8 mouse cellular contexts compared by ENCODE assay signal in the genomic region with DNA sequence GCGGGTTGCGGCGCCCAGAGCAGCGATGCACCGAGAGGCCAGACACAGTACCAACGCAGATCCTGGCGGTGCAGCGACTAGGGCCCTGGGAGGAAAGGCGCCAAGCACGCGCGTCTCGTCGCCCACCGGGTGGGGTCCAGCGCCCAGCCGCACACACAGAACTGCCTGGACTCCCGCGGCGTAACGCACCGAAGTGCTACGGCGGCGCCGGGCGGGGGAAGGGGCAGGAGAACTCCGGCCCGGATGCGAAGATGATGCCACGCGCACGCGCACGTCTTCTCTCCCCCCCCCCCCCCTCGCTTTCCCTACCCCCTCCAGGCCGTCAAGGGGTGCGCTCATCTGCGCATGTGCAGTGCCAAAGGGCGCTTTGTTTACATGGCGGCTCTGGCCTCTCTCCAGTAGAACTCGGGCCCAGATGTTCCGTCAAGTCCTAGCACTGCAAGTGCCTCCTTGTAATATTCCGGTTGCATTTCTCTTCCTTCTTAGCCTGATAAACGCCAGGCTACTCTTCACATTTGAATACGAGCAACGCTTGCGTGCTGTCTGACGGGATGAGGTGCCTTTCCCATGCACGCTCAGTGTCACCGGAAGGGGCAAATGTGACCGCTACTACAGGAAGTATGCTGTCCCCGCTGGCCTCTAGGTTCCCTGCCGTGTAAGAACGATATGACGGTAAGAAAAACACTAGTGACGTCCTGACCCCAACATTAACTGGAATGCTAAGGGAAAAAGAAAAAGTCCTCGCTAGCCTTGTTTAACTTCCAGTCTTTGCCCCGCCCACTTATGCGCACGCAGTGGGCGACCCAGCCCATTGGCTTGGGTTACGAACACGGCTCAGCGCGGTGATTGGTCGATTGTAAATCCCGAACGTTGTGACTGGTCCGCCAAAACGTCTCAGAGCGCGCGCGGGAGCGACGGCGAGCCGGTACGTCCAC. TPM values are rescaled to one million over a fixed set of nuclear protein-coding genes. Genes with fewer than 3 reads are reported as not detected.
DNase-seq lines count a peak whose midpoint lies in the region; ATAC-seq and TF ChIP-seq lines count a peak whose summit lies in the region.

Vps26b (minus strand) TSS at position 238 of the 935 bp plus-strand sequence.
Ncapd3 (plus strand) TSS at position 348 of the 935 bp plus-strand sequence.

- H3K27ac ChIP-seq in CH12.LX (ENCODE audit: insufficient read depth, low read depth), result peak within 1 kb of the TSS; percentile 68
- peak within 1 kb of the TSS; percentile 76 for H3K27ac ChIP-seq in forebrain, embryonic 11.5 days (ENCODE audit: low read depth, low read length)
- H3K27ac ChIP-seq in heart, embryonic 16.5 days (ENCODE audit: low read length), result peak within 1 kb of the TSS; percentile 96
- peak within 1 kb of the TSS; percentile 87 for H3K27ac ChIP-seq in liver, embryonic 15.5 days (replicated peaks)
- peak within 1 kb of the TSS; percentile 75 for H3K27ac ChIP-seq in neural tube, embryonic 12.5 days

- dilution Hi-C loops in CH12.LX (cut with MboI; ENCODE audit: extremely low pct_ligation_motif_present, extremely low pct_unique_long_range_greater_than_20kb, low sequenced_read_pairs), result no loop called here

- peak; percentile 94 for ATAC-seq in forebrain, embryonic 11.5 days (replicated peaks; ENCODE audit: low FRiP score)
- peak; percentile 95 for ATAC-seq in heart, embryonic 16.5 days (replicated peaks; ENCODE audit: extremely low read depth, insufficient read depth, low FRiP score)
- peak; percentile 93 for ATAC-seq in liver, embryonic 15.5 days (ENCODE audit: insufficient read depth)
- peak; percentile 95 for ATAC-seq in neural tube, embryonic 12.5 days (ENCODE audit: low FRiP score, low read depth)

- peak within 1 kb of the TSS; percentile 91 for H3K9ac ChIP-seq in CH12.LX (ENCODE audit: insufficient read depth, low read depth)
- peak within 1 kb of the TSS; percentile 93 for H3K9ac ChIP-seq in forebrain, embryonic 11.5 days (ENCODE audit: low read length)
- peak within 1 kb of the TSS; percentile 92 for H3K9ac ChIP-seq in heart, embryonic 16.5 days (ENCODE audit: low read length)
- H3K9ac ChIP-seq in liver, embryonic 15.5 days, result peak within 1 kb of the TSS; percentile 91
- H3K9ac ChIP-seq in neural tube, embryonic 12.5 days, result peak within 1 kb of the TSS; percentile 86

- H3K4me1 ChIP-seq in CH12.LX (ENCODE audit: control insufficient read depth in 1 of 2, insufficient read depth in 2 of 2), result peaks cover 17 to 49% of the 10 kb centered on the region in 2 experiments
- peaks cover 2% of the 10 kb centered on the region; the same call in 1 of the 2 replicates for H3K4me1 ChIP-seq in forebrain, embryonic 11.5 days (replicated peaks; ENCODE audit: control insufficient read depth, insufficient read depth, low read length)
- H3K4me1 ChIP-seq in heart, embryonic 16.5 days (ENCODE audit: control insufficient read depth, insufficient read depth, low read length), result peaks cover 41% of the 10 kb centered on the region
- H3K4me1 ChIP-seq in liver, embryonic 15.5 days (replicated peaks), result peaks cover 51% of the 10 kb centered on the region
- H3K4me1 ChIP-seq in neural tube, embryonic 12.5 days, result peaks cover 44% of the 10 kb centered on the region

- H3K9me3 ChIP-seq in CH12.LX (replicated peaks; ENCODE audit: low read length), result no peaks in the 10 kb centered on the region
- H3K9me3 ChIP-seq in forebrain, embryonic 11.5 days (ENCODE audit: control insufficient read depth, low read length), result no peaks in the 10 kb centered on the region
- no peaks in the 10 kb centered on the region for H3K9me3 ChIP-seq in heart, embryonic 16.5 days (replicated peaks; ENCODE audit: control insufficient read depth, low read length)
- H3K9me3 ChIP-seq in liver, embryonic 15.5 days (replicated peaks), result no peaks in the 10 kb centered on the region
- H3K9me3 ChIP-seq in neural tube, embryonic 12.5 days, result no peaks in the 10 kb centered on the region

- peaks cover 2% of the 10 kb centered on the region for H3K27me3 ChIP-seq in CH12.LX (replicated peaks)
- no peaks in the 10 kb centered on the region for H3K27me3 ChIP-seq in forebrain, embryonic 11.5 days (ENCODE audit: control insufficient read depth, insufficient read depth, low read length)
- H3K27me3 ChIP-seq in heart, embryonic 16.5 days (ENCODE audit: control insufficient read depth, insufficient read depth, low read length), result no peaks in the 10 kb centered on the region
- no peaks in the 10 kb centered on the region for H3K27me3 ChIP-seq in liver, embryonic 15.5 days
- H3K27me3 ChIP-seq in neural tube, embryonic 12.5 days (replicated peaks), result no peaks in the 10 kb centered on the region

- TF ChIP-seq CTCF in CH12.LX (conservative IDR thresholded peaks at IDR 0.05 in 1 of 2, IDR thresholded peaks at IDR 0.05 in 1 of 2; ENCODE audit: low read depth in 2 of 2, low read length in 2 of 2), result no peak

- peak; percentile 40 for TF ChIP-seq POLR2A in CH12.LX (IDR thresholded peaks at IDR 0.05; ENCODE audit: low read depth, low read length)

- H3K36me3 ChIP-seq in CH12.LX (replicated peaks in 1 of 2; ENCODE audit: control insufficient read depth in 1 of 2, insufficient read depth in 1 of 2, low read length in 1 of 2), result peaks cover 0 to 27% of the 10 kb centered on the region in 2 experiments
- H3K36me3 ChIP-seq in forebrain, embryonic 11.5 days (ENCODE audit: control insufficient read depth, insufficient read depth, low read length), result no peaks in the 10 kb centered on the region
- no peaks in the 10 kb centered on the region for H3K36me3 ChIP-seq in heart, embryonic 16.5 days (ENCODE audit: control insufficient read depth, insufficient read depth)
- peaks cover 12% of the 10 kb centered on the region for H3K36me3 ChIP-seq in liver, embryonic 15.5 days (replicated peaks)
- H3K36me3 ChIP-seq in neural tube, embryonic 12.5 days, result peaks cover 4% of the 10 kb centered on the region; the same call in 1 of the 2 replicates

- TF ChIP-seq RAD21 in CH12.LX (IDR thresholded peaks at IDR 0.05; ENCODE audit: low read depth, low read length), result no peak

- H3K79me2 ChIP-seq in CH12.LX (replicated peaks; ENCODE audit: control insufficient read depth, extremely low read depth, insufficient read depth, poor library complexity, severe bottlenecking), result peaks cover 48% of the 10 kb centered on the region

- TF ChIP-seq EP300 in CH12.LX (IDR thresholded peaks at IDR 0.05; ENCODE audit: low read length), result no peak

- DNase-seq in CH12.LX (ENCODE audit: extremely low read depth), result peak; percentile 97
- DNase-seq in c-Kit-positive CD71-positive TER-119-negative erythroid progenitor cells, embryonic 14.5 days (ENCODE audit: low read depth), result peak; percentile 97
- peak; percentile 98 for DNase-seq in forebrain, embryonic 11.5 days (ENCODE audit: low spot score)
- peak; percentile 98 for DNase-seq in kidney, postnatal 36 days
- DNase-seq in telencephalon, adult 2 months (ENCODE audit: low read depth, low spot score), result peak; percentile 95

- WGBS in forebrain, embryonic 11.5 days, result under 1% methylated on average over 77 of the region's 80 CpGs
- under 1% methylated on average over 79 of the region's 80 CpGs for WGBS in heart, embryonic 16.5 days
- under 1% methylated on average over 80 of the region's 80 CpGs for WGBS in liver, embryonic 15.5 days (ENCODE audit: insufficient replicate concordance)
- WGBS in neural tube, embryonic 12.5 days, result under 1% methylated on average over 78 of the region's 80 CpGs

- peak within 1 kb of the TSS; percentile 87 to 98 (median 88) for H3K4me3 ChIP-seq in CH12.LX (replicated peaks in 1 of 3; ENCODE audit: low read depth in 2 of 3, low read length in 2 of 3, poor library complexity in 1 of 3)
- peak within 1 kb of the TSS; percentile 93 for H3K4me3 ChIP-seq in forebrain, embryonic 11.5 days (ENCODE audit: low read depth, low read length)
- H3K4me3 ChIP-seq in heart, embryonic 16.5 days (ENCODE audit: low read length), result peak within 1 kb of the TSS; percentile 98
- H3K4me3 ChIP-seq in liver, embryonic 15.5 days (replicated peaks), result peak within 1 kb of the TSS; percentile 97
- peak within 1 kb of the TSS; percentile 95 for H3K4me3 ChIP-seq in neural tube, embryonic 12.5 days

- in situ Hi-C loops in CH12.LX (cut with MboI; ENCODE audit: low pct_ligation_motif_present, low pct_unique_long_range_greater_than_20kb, low sequenced_read_pairs), result no loop called here

- peak within 1 kb of the TSS; percentile 88 for H3K4me2 ChIP-seq in CH12.LX (ENCODE audit: insufficient read depth, low read depth, poor library complexity, severe bottlenecking)
- H3K4me2 ChIP-seq in forebrain, embryonic 11.5 days (ENCODE audit: low read depth, low read length, severe bottlenecking), result peak within 1 kb of the TSS; percentile 71
- peak within 1 kb of the TSS; percentile 91 for H3K4me2 ChIP-seq in heart, embryonic 16.5 days (ENCODE audit: low read depth, low read length)
- H3K4me2 ChIP-seq in liver, embryonic 15.5 days, result peak within 1 kb of the TSS; percentile 95
- H3K4me2 ChIP-seq in neural tube, embryonic 12.5 days (replicated peaks), result peak within 1 kb of the TSS; percentile 87

TF ChIP-seq in CH12.LX, 34 proteins besides CTCF, POLR2A, EP300 and RAD21 (continues in another document):
- TF ChIP-seq JUN (IDR thresholded peaks at IDR 0.05; ENCODE audit: insufficient read depth, low read depth, low read length) (no peak), IRF4 (IDR thresholded peaks at IDR 0.05; ENCODE audit: low read depth, low read length) (0 out of 2 replicates have a peak, but pooled peaks have one; percentile 0), TBP (conservative IDR thresholded peaks at IDR 0.05; ENCODE audit: low read depth, low read length) (peak; percentile 50; the same call in 1 of the 2 replicates), TCF12 (IDR thresholded peaks at IDR 0.05; ENCODE audit: low read depth, low read length) (no peak; the same call in 1 of the 2 replicates), ZKSCAN1 (IDR thresholded peaks at IDR 0.05; ENCODE audit: borderline replicate concordance, low read depth, low read length) (no peak)

RNA-seq across cellular contexts. Expression of gene Vps26b, which starts in this region (rescaled TPM):
- 30.5 and 33.8 TPM in 2 replicates for total RNA-seq in CH12.LX (2012; rRNA removed)
- 21.0 and 22.3 TPM in 2 replicates for total RNA-seq in CH12.LX (2014; rRNA removed)
- 16.6 and 17.7 TPM in 2 replicates for polyA plus RNA-seq in CH12.LX (2012; ENCODE audit: insufficient read length, low read depth)
- 56.9 and 59.8 TPM in 2 replicates for polyA plus RNA-seq in forebrain, embryonic 11.5 days (2014; fragmentation: Nextera tagmentation; extraction: Ambion mirVana)
- polyA plus RNA-seq in heart, embryonic 16.5 days (2015; fragmentation: Nextera tagmentation; extraction: Ambion mirVana), result 21.2 and 22.3 TPM in 2 replicates
- 9.5 and 9.9 TPM in 2 replicates for polyA plus RNA-seq in liver, embryonic 15.5 days (2015; fragmentation: Nextera tagmentation; extraction: Ambion mirVana)
- 66.2 TPM in 2 replicates for polyA plus RNA-seq in neural tube, embryonic 12.5 days (2016; fragmentation: Nextera tagmentation; extraction: Ambion mirVana)

RNA-seq across cellular contexts. Expression of gene Ncapd3, which starts in this region (rescaled TPM):
- total RNA-seq in CH12.LX (2012; rRNA removed), result 32.2 and 33.7 TPM in 2 replicates
- 38.2 and 39.2 TPM in 2 replicates for total RNA-seq in CH12.LX (2014; rRNA removed)
- polyA plus RNA-seq in CH12.LX (2012; ENCODE audit: insufficient read length, low read depth), result 23.5 and 29.9 TPM in 2 replicates
- 44.7 and 48.7 TPM in 2 replicates for polyA plus RNA-seq in forebrain, embryonic 11.5 days (2014; fragmentation: Nextera tagmentation; extraction: Ambion mirVana)
- 21.0 and 22.8 TPM in 2 replicates for polyA plus RNA-seq in heart, embryonic 16.5 days (2015; fragmentation: Nextera tagmentation; extraction: Ambion mirVana)
- 28.6 and 29.6 TPM in 2 replicates for polyA plus RNA-seq in liver, embryonic 15.5 days (2015; fragmentation: Nextera tagmentation; extraction: Ambion mirVana)
- 24.8 and 27.6 TPM in 2 replicates for polyA plus RNA-seq in neural tube, embryonic 12.5 days (2016; fragmentation: Nextera tagmentation; extraction: Ambion mirVana)

Comparison
In these comparisons a context has a peak if more than half of its experiments do, and no peak if none do; other contexts are left out.
1. Peak in every context shown above with its lines: DNase-seq, ATAC-seq, H3K4me3 ChIP-seq and H3K27ac ChIP-seq.